Mouse (Mus musculus): ENCODE data around the gene Ston2. TPM values are rescaled to one million over a fixed set of nuclear protein-coding genes. Genes with fewer than 3 reads are reported as not detected.

Gene Ston2
- total and polyA plus RNA-seq, 3 experiments: 33.4 to 110 (median 74.5) TPM

DNA sequence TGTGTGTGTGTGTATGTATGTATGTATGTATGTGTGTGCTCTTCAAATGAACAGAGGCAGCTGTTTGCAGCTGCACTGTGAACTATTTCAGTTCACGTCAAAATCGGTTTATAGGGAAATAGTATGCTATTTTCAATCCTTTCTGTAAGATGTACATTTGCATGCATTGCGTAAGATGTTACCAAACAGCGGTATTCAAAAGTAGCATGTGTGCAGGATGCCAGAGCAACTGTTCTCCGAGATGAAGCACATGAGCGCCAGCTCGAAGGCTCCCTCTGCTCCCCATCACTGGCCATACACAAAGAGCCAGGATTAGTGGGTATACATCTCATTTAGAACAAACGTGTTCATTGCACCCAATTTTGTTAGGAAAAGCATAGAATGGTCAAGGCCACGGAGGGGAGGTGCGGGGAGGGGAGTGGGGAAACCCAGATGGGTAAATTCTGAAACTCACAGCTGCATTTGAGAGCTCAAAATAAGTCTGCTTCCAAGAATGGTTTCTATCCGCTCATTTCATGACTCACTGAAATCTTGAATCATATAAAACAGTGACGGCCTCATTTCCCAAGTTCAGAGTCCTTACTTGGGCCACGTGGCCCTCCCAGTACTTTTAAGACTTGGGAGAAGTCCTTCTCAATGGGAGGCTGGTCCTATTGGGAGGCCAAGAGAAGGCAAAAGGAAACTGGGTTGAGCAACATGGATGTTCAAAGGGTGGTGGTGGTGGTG, 15.2 kb upstream of the Ston2 start:
- Histone ChIP-seq H3K27me3 (ENCODE audit: insufficient read depth, low read length) (no peaks in the 10 kb centered on the region), H3K4me1 (ENCODE audit: insufficient read depth, low read depth, low read length) (peaks cover 29% of the 10 kb centered on the region), H3K4me3 (ENCODE audit: low read depth, low read length) (no peak overlapping the region), H3K9me3 (replicated peaks) (no peaks in the 10 kb centered on the region), H3K36me3 (replicated peaks) (peaks cover 21% of the 10 kb centered on the region)
- ATAC-seq (ENCODE audit: extremely low read depth, insufficient number of reproducible peaks, low FRiP score, poor library complexity, severe bottlenecking): no peak
- DNase-seq (ENCODE audit: low spot score): no peak
- no peak for TF ChIP-seq CTCF (IDR thresholded peaks at IDR 0.05; ENCODE audit: low read depth, low read length)
- no peak for TF ChIP-seq TAL1 (conservative IDR thresholded peaks at IDR 0.05; ENCODE audit: low read depth, low read length)
- TF ChIP-seq POLR2AphosphoS5 (IDR thresholded peaks at IDR 0.05; ENCODE audit: insufficient replicate concordance, low read depth, low read length): no peak
- TF ChIP-seq GATA1 (IDR thresholded peaks at IDR 0.05; ENCODE audit: borderline replicate concordance, low read length): no peak

GRCm38 (mm10) chr12:91802586-91803206, 14.5 kb upstream of the Ston2 start:
- no peak for TF ChIP-seq TAL1 (conservative IDR thresholded peaks at IDR 0.05; ENCODE audit: low read depth, low read length)
- TF ChIP-seq GATA2 (IDR thresholded peaks at IDR 0.05; ENCODE audit: borderline replicate concordance, low read depth, low read length): no peak
- no peak for TF ChIP-seq GATA1 (IDR thresholded peaks at IDR 0.05; ENCODE audit: borderline replicate concordance, low read length)
- TF ChIP-seq POLR2AphosphoS5 (IDR thresholded peaks at IDR 0.05; ENCODE audit: insufficient replicate concordance, low read depth, low read length): no peak
- TF ChIP-seq CTCF (IDR thresholded peaks at IDR 0.05; ENCODE audit: low read depth, low read length): no peak
- H3K36me3 ChIP-seq (replicated peaks): peaks cover 14% of the 10 kb centered on the region
- DNase-seq (ENCODE audit: low spot score) (no peak), ATAC-seq (ENCODE audit: extremely low read depth, insufficient number of reproducible peaks, low FRiP score, poor library complexity, severe bottlenecking) (no peak)
- no peaks in the 10 kb centered on the region for H3K9me3 ChIP-seq (replicated peaks)
- no peaks in the 10 kb centered on the region for H3K27me3 ChIP-seq (ENCODE audit: insufficient read depth, low read length)
- H3K4me1 ChIP-seq (ENCODE audit: insufficient read depth, low read depth, low read length): peaks cover 29% of the 10 kb centered on the region
- no peak overlapping the region for H3K4me3 ChIP-seq (ENCODE audit: low read depth, low read length)

GRCm38 (mm10) chr12:91800861-91801385, 12.7 kb upstream of the Ston2 start:
- ATAC-seq (ENCODE audit: extremely low read depth, insufficient number of reproducible peaks, low FRiP score, poor library complexity, severe bottlenecking): peak; percentile 83
- no peaks in the 10 kb centered on the region for H3K9me3 ChIP-seq (replicated peaks)
- H3K4me3 ChIP-seq (ENCODE audit: low read depth, low read length): no peak overlapping the region
- no peak for DNase-seq (ENCODE audit: low spot score)
- H3K27me3 ChIP-seq (ENCODE audit: insufficient read depth, low read length): peaks cover 11% of the 10 kb centered on the region
- peak; percentile 48 for TF ChIP-seq TAL1 (conservative IDR thresholded peaks at IDR 0.05; ENCODE audit: low read depth, low read length)
- no peak for TF ChIP-seq CTCF (IDR thresholded peaks at IDR 0.05; ENCODE audit: low read depth, low read length)
- H3K4me1 ChIP-seq (ENCODE audit: insufficient read depth, low read depth, low read length): peaks cover 32% of the 10 kb centered on the region
- H3K36me3 ChIP-seq (replicated peaks): peaks cover 4% of the 10 kb centered on the region

GRCm38 (mm10) chr12:91799821-91800335, 11.7 kb upstream of the Ston2 start:
- peaks cover 38% of the 10 kb centered on the region for H3K4me1 ChIP-seq (ENCODE audit: insufficient read depth, low read depth, low read length)
- peaks cover 11% of the 10 kb centered on the region for H3K27me3 ChIP-seq (ENCODE audit: insufficient read depth, low read length)
- no peak for TF ChIP-seq CTCF (IDR thresholded peaks at IDR 0.05; ENCODE audit: low read depth, low read length)
- no peak for DNase-seq (ENCODE audit: low spot score)
- no peaks in the 10 kb centered on the region for H3K9me3 ChIP-seq (replicated peaks)
- H3K36me3 ChIP-seq (replicated peaks): no peaks in the 10 kb centered on the region
- no peak overlapping the region for H3K4me3 ChIP-seq (ENCODE audit: low read depth, low read length)
- no peak for ATAC-seq (ENCODE audit: extremely low read depth, insufficient number of reproducible peaks, low FRiP score, poor library complexity, severe bottlenecking)

- no peak for ATAC-seq (ENCODE audit: extremely low read depth, insufficient number of reproducible peaks, low FRiP score, poor library complexity, severe bottlenecking)
- Histone ChIP-seq H3K36me3 (replicated peaks) (no peaks in the 10 kb centered on the region), H3K4me3 (ENCODE audit: low read depth, low read length) (no peak overlapping the region), H3K27me3 (ENCODE audit: insufficient read depth, low read length) (peaks cover 11% of the 10 kb centered on the region), H3K9me3 (replicated peaks) (no peaks in the 10 kb centered on the region), H3K4me1 (ENCODE audit: insufficient read depth, low read depth, low read length) (peaks cover 38% of the 10 kb centered on the region)
- no peak for TF ChIP-seq GATA1 (IDR thresholded peaks at IDR 0.05; ENCODE audit: borderline replicate concordance, low read length)
- TF ChIP-seq CTCF (IDR thresholded peaks at IDR 0.05; ENCODE audit: low read depth, low read length): peak; percentile 77
- no peak for DNase-seq (ENCODE audit: low spot score)
These were observed 11.2 kb upstream of the Ston2 start for GRCm38 (mm10) chr12:91799379-91799773.

GRCm38 (mm10) chr12:91798720-91799378, 10.7 kb upstream of the Ston2 start:
- Histone ChIP-seq H3K4me3 (ENCODE audit: low read depth, low read length) (no peak overlapping the region), H3K9me3 (replicated peaks) (no peaks in the 10 kb centered on the region), H3K36me3 (replicated peaks) (no peaks in the 10 kb centered on the region), H3K27me3 (ENCODE audit: insufficient read depth, low read length) (peaks cover 11% of the 10 kb centered on the region), H3K4me1 (ENCODE audit: insufficient read depth, low read depth, low read length) (peaks cover 38% of the 10 kb centered on the region)
- DNase-seq (ENCODE audit: low spot score) (no peak), ATAC-seq (ENCODE audit: extremely low read depth, insufficient number of reproducible peaks, low FRiP score, poor library complexity, severe bottlenecking) (no peak)
- no peak for TF ChIP-seq TAL1 (conservative IDR thresholded peaks at IDR 0.05; ENCODE audit: low read depth, low read length)
- no peak for TF ChIP-seq GATA2 (IDR thresholded peaks at IDR 0.05; ENCODE audit: borderline replicate concordance, low read depth, low read length)
- no peak for TF ChIP-seq CTCF (IDR thresholded peaks at IDR 0.05; ENCODE audit: low read depth, low read length)
- TF ChIP-seq GATA1 (IDR thresholded peaks at IDR 0.05; ENCODE audit: borderline replicate concordance, low read length): no peak
- no peak for TF ChIP-seq POLR2AphosphoS5 (IDR thresholded peaks at IDR 0.05; ENCODE audit: insufficient replicate concordance, low read depth, low read length)

All from G1E (cell line).